Mouse (Mus musculus): ENCODE measurements at regions not wholly inside any gene's neighbourhood (a gene's known extent, or its start where the extent isn't known, plus 50 kb on each side); places are given as distances from the start of the nearest gene placed in this dataset.
"Not testable (repeated sequence)": the region's sequence is repeated elsewhere in the genome, so short reads cannot be mapped to it uniquely, and the experiment has no call there.

DNA sequence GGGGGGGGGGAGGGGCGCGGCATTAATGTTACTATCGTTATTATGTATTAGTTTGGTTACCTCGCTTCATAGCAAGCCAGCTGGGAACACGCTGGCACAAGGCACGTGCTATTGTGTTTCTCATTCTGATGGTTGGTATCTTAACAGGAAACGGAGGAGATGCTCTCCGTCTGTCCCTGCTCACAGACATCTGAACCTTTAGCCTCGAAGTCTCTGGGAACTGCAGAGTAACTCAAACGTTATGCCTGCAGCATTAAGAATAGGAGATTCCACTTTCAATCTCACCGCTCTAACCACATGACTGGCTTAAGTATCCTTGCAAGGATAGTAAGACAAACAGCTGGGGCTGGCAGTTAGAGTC lies 80.0 kb downstream of the Nfkbiz start:
- no peak for DNase-seq (ENCODE audit: low spot score in 2 of 2)

DNA sequence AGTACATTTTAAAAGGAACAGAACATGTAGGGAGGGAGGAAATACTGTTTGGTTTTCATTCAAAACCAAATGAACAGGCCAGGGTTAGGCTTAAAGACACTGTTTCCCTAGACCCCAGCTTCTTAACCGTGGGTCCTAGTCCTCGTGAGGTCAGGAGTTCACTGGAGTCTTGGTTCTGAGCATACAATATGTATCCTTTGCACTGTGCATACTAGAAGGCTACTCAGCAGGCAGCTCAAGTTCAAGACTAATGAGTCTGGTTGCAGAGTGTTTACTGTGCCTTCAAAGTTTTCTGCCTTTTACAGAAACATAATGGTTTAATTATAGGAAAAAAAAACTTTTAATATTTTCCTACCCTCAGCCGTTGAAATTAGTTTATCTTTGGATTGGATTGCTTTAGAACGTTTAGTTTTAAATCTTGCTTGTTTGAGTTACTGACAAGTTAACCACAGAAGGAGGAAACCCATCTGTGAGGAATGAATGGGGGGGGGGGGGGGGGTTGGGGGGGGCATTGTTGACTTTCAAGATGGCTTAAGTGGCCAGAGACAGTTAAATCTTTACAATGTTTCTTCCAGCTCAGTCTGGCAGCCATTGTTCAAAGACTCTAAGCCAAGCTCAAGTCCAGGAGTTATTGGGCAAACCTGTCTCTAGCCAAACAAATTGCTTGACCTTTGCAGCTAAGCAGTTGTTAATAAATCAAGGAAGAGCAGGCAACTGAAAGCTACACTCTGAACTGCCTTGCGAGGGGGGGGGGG lies 80.6 kb downstream of the Nfkbiz start:
- no peak for DNase-seq (ENCODE audit: low spot score in 2 of 2)

DNA sequence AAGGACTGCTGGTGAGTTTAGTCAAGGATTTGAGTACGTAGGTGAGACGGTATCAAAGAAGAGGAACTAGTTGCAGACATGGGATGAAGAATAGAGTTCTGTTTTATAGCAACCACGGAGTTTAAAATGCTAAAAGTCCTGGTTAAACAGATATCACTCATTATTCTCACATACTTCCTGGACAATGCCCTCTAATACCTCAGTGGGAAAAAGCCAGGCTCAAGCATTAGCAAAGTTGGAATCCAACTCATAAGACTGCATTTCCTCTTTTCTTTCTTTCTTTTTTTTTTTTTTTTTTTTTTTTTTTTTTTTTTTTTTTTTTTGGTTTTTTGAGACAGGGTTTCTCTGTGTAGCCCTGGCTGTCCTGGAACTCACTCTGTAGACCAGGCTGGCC lies 81.3 kb downstream of the Nfkbiz start:
- DNase-seq (ENCODE audit: low spot score in 2 of 2) = not testable (repeated sequence)

DNA sequence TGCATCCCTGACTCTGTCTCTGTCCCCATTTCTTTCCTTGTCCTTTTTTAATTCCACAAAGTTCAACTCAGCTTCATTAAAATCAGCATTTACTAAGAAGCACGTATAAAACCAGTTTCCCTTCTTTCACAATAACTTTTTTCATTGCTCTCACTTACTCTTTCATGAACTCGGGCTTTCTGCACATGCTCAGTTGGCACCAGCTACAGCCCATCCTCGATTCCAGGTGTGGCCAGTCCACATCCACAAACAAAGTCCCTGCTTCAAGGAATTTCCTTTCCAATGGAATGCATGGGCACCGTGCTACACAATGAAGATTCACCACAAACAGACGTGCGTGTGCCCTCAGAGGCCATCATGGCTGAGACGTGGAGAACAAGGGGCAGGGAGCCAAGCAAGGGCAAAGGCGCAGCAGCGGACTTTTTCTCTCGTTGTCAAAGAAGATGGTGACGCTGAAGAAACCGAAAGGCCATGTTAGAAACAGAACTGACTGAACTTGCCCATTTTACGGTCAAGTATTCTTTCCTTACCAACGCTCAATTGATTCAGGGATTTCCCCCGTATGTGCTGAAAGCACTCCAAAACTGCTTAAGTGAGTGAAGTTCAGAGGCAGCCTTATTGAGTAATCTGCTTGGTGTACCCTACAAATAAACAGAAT lies 81.8 kb downstream of the Nfkbiz start:
- DNase-seq (ENCODE audit: low spot score in 2 of 2) = no peak

DNA sequence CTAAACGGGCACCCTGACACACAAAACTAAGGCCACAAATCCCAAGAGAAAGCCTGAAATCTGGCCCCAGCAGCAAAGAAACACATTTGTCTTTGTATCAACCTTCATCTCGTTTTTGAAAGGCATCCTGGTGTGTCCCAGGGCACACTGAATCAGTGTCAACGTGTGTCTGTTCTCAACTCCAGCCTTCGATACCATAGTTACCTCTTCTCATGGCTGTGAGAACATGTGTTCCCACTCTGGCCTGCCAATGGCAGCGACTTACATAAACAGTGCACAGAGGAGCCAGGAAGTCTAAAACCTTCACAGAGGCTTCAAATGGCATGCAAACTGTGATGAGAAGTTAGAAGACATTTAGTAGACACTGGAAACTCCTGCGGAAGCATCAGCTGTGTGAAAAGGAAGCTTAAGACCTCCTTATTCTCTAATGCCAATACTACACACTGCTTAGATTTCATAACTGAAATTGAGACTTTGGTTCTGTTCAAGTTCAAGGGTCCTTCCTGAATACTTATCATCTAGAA lies 83.3 kb downstream of the Nfkbiz start:
- DNase-seq (ENCODE audit: low spot score in 2 of 2) = no peak

DNA sequence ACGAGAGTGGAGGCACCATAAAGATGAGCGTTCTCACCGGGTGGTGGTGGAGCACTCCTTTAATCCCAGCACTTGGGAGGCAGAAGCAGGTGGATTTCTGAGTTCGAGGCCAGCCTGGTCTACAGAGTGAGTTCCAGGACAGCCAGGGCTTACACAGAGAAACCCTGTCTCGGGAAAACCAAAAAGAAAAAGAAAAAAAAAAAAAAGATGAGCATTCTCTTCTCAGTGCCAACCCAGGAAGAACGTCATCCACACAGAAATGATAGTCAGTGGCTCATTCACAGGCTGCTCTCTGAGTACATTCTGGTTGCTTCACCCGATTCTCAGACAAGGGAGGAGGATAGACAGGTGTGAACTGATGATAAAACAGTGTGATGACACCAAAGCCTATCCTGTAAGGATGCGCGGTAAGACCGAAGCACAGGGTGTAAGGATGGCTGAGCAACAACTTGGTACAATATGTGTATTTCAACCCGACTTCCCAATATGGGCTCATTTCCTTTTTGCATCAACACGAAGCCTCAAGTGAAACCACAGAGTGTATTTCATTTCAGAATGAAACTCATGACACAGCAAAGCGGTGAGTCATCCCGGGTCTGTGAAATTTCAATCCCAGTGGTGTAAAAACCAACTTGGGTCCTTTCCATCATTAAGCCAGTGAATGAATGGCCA lies 84.5 kb downstream of the Nfkbiz start:
- no peak for DNase-seq (ENCODE audit: low spot score in 2 of 2)

DNA sequence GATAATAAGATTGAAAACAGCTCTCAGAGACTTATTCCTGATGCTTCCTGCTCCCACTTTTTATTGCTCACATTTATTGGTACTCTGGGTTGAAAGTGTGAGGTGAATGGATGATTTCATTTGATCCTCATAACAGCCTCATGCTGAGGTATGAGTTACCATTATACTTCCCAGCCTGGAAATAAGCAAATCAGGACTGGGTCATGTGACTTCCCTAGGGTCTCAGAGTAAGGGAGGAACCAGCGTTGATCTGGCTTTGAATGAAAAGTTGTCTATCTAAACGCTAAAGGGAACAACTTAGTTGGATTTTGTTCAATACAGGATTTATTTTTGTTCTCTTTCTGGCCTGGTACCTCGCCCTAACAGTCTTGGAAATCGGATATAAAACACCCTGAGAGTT lies 85.3 kb downstream of the Nfkbiz start:
- DNase-seq (ENCODE audit: low spot score in 2 of 2) = no peak

DNA sequence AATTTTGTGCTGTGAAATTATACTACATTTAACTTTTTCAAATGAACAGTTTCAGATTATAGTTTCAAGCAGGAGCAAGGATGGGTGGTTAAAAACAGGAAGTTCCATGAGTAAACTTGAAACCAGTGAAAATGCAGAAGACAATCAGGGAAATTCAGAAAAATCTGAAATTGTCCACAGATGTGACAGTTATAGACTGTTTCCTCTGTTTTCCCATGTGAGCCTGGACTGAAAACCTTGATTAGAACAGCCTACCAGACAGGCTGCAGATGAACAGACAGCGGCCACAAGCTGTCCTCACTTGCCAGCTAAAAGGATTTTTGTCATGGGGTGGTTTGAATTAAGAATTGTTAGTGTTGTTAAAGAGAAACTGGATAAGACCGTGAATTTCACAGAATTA lies 91.4 kb downstream of the Nfkbiz start:
- no peak for DNase-seq (ENCODE audit: low spot score in 2 of 2)

DNA sequence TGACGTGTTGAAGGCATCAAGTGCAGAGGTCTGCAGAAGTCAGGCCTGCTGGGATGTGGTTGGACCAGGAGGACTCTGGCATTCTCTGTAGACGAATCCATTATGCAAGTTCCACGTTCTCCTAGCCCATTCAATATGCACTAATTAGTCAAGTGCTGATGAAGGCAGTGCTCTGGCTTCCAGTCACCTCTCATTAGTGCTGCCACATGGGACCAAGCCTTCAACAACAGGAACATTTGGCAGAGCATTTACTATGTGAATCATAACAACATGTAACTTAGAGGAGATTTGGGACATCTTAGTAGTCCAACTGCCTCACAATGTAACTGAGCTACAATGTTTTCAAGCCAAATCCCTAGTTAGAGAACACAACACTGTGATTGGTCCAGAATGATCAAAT lies 92.5 kb downstream of the Nfkbiz start:
- DNase-seq (ENCODE audit: low spot score in 2 of 2) = no peak

DNA sequence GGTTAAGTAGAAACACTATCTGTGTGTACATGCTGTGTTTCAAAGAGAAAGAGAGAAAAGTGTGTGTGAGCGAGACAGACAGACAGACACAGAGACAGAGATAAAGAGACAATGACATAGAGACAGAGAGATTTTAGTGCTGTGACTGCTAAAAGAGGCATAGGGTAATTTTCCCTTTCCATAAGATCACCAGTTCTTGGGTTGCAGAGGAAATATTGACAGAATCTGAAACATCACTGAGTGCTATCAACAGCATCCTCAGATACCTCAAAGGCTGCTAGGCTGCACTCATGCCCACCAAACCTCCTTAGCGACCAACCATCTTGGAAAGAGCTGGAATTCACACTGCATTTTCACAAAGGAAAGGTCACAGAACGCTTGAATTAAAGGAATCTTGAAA lies 93.6 kb downstream of the Nfkbiz start:
- DNase-seq (ENCODE audit: low spot score in 2 of 2) = no peak

DNA sequence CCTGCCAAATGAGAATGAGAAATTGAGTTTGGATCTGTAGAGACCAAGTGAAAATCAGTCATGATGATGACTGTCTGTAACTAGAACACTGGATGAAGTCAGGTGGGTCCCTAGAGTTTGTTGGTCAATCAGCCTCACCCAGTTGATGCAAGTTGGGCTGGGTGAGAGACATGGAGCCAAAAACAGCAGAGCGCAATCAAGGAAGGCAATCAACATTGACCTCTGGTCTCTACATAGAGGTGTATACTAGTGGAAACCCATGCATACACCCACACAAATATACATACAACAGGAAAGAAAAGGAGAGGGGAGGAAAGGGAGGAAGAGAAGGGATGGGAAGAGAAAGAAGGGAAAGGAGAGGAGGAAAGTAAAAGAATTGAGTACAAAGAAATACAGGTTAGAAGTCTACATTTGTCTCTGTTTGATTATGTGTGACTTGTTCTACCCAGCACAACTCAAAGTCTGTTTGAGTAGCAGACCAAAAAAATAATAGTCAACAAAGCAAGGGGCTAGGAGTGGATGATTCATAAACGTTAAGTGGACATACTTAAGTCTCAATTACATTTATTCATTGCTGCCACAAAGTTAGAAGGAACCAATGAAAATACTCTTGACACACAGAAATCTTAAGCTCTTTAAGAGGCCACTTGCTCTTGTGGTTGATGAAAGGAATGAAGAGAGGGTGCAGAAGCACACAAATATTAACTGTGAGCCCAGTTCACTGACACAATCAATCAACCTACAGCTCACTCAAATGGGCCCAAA lies 97.4 kb downstream of the Nfkbiz start:
- no peak for DNase-seq (ENCODE audit: low spot score in 2 of 2)

DNA sequence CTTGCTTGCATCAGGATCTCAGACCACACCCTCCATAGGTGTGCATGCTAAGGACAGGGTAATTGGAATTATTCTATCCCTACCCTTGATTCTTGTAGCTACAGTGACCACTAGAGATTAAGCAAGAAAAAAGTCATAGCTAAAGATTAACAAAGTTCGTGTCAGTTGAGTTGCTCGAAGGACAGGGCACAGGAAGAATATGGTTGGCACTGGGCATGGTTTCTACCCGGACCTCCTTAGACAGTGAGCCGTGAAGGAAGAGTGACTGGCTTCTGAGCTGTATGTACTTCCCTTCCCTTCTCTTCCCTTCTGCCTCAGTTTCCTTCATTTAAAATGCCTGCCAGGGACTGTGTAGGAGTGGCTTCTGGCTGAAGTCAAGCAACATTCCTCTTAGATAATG lies 100.0 kb downstream of the Nfkbiz start:
- no peak for DNase-seq (ENCODE audit: low spot score in 2 of 2)

DNA sequence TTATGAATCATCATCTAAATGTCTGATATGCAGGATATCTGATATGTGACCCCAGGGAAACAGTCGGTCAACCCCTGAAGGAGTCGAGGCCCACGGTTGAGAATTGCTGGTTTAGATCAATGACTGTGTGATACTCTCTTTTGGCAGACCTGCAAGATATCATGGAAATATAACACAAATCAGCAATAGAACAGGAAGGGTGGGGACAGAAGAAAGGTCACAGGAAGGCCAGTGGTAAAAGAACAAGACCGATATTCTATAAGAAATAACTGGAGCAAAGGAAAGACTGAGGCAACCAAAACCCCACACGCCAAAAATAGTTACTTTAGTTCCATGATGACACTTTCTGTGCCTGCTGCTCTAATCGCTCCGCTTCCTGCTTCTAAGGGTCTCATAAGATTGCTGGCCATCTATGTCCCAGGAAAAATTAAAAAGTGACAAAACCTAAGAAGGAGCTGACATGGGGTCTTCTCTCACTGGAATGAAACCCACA lies 103.2 kb downstream of the Nfkbiz start:
- no peak for DNase-seq (ENCODE audit: low spot score in 2 of 2)

DNA sequence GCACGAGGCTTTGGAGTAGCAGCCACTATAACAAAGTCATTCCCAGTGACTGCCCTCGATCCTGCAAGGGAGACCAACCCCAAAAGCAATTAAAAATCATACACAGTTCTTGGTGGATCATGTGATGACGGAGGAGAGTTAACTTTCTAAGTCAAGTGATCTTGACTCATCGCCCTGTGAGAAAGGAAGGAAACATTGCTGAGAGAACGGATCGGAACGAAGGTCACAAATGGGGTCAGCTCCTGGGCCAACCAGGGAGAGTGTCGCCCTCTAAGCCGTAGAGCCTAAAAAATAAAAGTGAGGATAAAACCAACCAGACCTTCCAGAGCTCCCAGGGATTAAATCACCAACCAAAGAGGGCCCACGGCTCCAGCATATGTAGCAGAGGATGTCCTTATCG lies 104.4 kb downstream of the Nfkbiz start:
- no peak for DNase-seq (ENCODE audit: low spot score in 2 of 2)

DNA sequence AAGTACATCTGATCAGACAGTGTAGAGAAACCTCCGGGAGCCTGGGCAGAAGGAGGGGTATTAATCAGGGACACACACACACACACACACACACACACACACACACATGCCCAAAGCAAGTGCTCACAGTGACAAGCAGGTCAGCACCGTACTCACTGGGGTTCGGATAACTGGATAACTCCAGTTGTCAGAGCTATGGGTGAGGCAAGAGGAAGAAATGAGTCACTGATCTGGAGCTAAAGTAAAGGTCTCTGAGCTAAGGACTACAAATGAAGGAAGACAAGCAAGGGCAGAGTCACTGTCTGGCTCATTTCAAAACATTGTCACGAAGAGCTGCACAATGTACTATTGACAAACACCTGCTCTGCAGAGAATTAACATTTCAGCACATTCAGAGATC lies 104.9 kb downstream of the Nfkbiz start:
- DNase-seq (ENCODE audit: low spot score in 2 of 2) = no peak

DNA sequence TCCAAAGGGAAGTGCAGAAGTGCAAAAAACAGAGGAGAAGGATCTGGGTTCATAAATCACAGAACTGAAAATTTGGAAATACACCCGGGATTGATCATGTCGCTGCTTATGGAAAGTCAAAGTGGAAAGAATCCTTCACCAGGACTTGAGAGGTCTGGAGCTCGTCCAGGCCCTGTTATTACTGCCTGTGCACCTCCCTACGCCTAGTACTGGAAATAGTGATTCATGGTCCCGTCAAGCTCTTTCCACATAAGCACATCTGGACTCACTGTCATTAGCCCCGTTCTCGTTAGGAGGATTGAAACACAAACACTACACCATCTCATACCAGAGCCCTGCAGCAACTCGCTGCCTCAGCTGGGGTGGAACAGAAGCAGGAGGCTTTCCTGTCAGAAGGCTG lies 107.7 kb downstream of the Nfkbiz start:
- no peak for DNase-seq (ENCODE audit: low spot score in 2 of 2)

DNA sequence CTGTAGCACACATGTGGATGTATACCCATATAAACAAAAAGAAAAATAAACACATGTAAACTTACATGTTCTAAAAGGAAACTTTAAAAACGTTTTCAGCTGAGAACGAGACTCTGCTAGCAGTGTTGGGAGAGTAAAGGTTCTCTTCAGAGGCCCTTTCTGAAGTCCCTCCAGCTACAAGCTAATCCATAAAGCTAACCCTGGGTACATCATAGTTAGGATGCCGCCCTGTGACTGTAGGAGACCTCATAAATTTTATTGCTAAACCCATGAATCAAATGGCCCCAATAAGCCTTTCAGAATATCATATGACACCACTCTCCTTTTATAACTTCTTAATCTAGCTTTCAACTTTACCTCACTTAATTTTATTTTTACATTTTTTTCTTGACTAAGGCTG lies 112.2 kb downstream of the Nfkbiz start:
- no peak for DNase-seq (ENCODE audit: low spot score in 2 of 2)

DNA sequence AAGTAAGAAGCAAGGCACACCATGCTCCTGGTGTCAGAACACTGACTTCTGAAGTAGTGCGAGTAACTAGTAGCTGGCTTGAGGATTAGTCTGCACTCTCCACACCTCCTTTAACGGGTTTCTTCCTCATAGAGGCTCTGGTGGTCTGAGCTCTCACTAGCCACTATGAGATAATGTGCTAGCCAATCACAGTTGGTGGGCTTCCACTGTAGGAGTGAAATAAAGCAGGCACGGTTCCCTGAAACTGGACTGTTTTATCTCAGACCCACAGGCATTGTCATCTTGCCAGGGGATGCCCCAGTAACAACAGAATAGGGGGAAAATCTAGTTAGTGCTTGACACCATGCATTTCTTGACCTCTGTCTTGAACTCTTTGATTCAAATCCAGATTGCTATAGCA lies 118.3 kb downstream of the Nfkbiz start:
- no peak for DNase-seq (ENCODE audit: low spot score in 2 of 2)

DNA sequence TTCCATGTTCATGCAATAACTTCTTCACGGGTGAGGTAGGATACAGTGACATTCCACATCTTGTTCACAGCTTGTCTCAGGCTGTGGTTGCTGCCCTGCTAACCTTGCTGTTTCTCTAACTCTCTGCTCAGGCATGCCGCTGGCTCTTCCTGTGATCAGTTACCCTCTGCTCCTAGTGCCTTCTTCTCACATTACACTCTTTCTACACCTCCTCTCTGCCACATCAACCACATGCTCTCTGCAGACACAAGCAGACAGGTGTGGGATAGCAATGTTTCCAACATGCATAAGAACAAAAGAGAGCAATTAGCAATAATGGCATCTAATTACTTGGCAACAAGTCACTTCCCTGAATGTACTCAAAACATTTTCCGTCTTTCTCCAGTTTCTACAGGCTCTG lies 128.7 kb downstream of the Nfkbiz start:
- DNase-seq (ENCODE audit: low spot score in 2 of 2) = no peak

DNA sequence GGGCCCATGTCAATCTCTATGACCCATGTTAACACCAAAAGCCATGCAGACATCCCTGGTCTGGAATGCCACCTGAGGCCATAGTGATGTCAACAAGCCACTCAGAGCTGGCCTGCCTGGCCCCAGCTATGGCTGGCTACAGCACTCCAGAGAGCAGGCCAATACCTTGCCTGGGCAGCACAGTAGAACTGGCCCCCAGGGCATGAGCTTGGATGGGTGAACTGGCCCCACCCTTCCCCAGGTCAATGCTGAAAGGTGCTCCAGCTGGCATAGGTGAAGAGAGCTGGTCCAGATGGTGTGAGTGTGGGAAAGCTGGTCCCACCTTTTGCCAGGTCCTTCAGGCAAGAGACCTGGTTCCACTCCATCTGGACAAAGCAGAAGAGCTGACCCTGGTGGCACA lies 132.2 kb downstream of the Nfkbiz start:
- no peak for DNase-seq (ENCODE audit: low spot score in 2 of 2)

DNA sequence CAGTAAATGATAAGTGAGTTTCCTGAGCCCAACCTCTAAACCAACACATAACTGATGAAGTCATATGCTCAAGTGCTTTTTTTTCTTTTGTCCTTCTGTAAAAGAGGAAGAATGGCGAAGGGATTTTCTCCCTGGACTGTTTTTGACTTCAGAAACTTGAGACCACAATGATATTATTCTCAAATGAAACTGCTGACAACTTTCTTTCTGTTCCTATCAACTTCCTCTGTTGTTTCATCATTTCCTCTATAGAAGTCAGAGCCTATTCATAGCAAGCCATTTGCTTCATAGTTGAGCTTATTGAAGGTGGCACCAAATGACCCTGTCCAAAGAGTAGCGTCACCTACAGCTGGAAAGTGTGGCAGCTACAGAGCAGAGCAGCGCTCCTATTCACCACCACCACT lies 140.2 kb downstream of the Nfkbiz start:
- DNase-seq (ENCODE audit: low spot score in 2 of 2) = no peak

DNA sequence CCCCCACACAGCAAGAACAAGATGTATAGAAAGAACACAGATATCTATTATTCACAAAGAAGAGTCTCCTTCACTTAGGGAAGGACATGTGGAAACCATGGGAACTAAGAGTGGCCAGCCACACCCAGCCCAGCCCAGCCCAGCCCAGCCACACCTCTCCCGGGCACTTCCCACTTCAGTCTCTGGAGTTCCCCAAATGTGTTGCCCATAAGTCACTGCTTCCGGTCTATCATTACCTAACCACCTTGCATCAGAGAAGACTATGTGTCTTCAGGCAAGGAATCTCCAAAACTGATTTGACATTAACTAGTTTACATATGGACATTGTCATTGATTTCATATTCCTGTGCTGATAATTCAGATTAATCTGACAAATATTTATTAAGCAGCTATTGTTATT lies 147.6 kb downstream of the Nfkbiz start:
- no peak for DNase-seq (ENCODE audit: low spot score in 2 of 2)
